Mouse (Mus musculus): ENCODE measurements at regions not wholly inside any gene's neighbourhood (a gene's known extent, or its start where the extent isn't known, plus 50 kb on each side); places are given as distances from the start of the nearest gene placed in this dataset.
A peak's percentile ranks its signal among the peaks of the same experiment; 100 is the strongest.
"Not testable (repeated sequence)": the region's sequence is repeated elsewhere in the genome, so short reads cannot be mapped to it uniquely, and the experiment has no call there.

DNA sequence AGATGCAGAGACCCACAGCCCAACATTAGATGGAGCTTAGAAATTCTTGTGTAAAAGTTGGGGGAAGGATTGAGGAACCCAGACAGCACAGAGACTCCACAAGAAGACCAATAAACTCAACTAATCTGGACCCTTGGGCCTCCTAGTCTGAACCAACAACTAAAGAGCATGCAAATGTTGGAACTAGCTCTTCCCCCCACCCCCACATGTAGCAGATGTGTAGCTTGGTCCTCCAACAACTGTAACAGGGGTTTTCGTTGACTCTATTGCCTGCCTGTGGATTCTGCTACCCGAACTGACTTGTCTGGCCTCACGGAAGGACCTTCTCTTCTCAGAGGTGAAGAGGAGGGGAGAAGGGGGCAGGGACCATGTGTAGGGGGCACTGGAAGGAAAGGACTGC, 365.2 kb downstream of the Edem1 start:
- TF ChIP-seq CTCF (IDR thresholded peaks at IDR 0.05; ENCODE audit: low read depth): no peak
- WGBS: 91% methylated on average over 3 of the region's 3 CpGs

DNA sequence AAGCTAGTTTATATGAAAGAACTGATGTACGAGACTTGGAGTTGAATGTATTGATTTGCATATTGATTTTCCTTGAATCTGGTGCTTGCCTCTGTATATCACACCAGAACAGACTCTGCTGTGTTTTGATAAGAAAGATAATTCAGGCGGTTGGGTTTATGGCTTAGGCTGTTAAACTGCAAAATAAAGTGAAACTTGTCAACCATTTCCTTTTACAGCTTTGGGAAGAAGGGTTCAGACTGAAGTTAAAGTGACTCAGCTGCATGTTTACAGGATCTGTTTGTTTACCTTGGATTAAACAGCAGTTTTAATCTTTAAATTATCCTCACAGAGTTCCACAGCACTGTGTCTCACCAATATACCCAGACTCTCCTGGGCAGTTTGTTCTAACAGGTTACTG, 381.3 kb downstream of the Edem1 start:
- no peak for TF ChIP-seq CTCF (IDR thresholded peaks at IDR 0.05; ENCODE audit: low read depth)
- WGBS: 77% methylated on average over 2 of the region's 2 CpGs
- no peaks in the 10 kb centered on the region for H3K27me3 ChIP-seq (ENCODE audit: insufficient read depth, low read length)
- H3K4me2 ChIP-seq (ENCODE audit: low read depth, low read length): no peak overlapping the region
- no peak overlapping the region for H3K4me3 ChIP-seq (ENCODE audit: low read length)
- ATAC-seq: no peak
- no peaks in the 10 kb centered on the region for H3K4me1 ChIP-seq (ENCODE audit: insufficient read depth, low read length)
- H3K9me3 ChIP-seq (ENCODE audit: low read length): no peaks in the 10 kb centered on the region
- H3K9ac ChIP-seq (replicated peaks; ENCODE audit: low read length): no peak overlapping the region
- no peak for DNase-seq (ENCODE audit: low spot score)
- H3K36me3 ChIP-seq (ENCODE audit: insufficient read depth, low read length): no peaks in the 10 kb centered on the region
- no peak overlapping the region for H3K27ac ChIP-seq

More for the DNA sequence above, 365.2 kb downstream of the Edem1 start:
- ATAC-seq: no peak
- DNase-seq (ENCODE audit: low spot score): no peak
- no peak overlapping the region for H3K27ac ChIP-seq
- no peaks in the 10 kb centered on the region for H3K27me3 ChIP-seq (ENCODE audit: insufficient read depth, low read length)
- no peaks in the 10 kb centered on the region for H3K36me3 ChIP-seq (ENCODE audit: insufficient read depth, low read length)
- no peak overlapping the region for H3K4me3 ChIP-seq (ENCODE audit: low read length)
- H3K4me1 ChIP-seq (ENCODE audit: insufficient read depth, low read length): no peaks in the 10 kb centered on the region
- H3K9me3 ChIP-seq (ENCODE audit: low read length): no peaks in the 10 kb centered on the region
- no peak overlapping the region for H3K9ac ChIP-seq (replicated peaks; ENCODE audit: low read length)
- no peak overlapping the region for H3K4me2 ChIP-seq (ENCODE audit: low read depth, low read length)

DNA sequence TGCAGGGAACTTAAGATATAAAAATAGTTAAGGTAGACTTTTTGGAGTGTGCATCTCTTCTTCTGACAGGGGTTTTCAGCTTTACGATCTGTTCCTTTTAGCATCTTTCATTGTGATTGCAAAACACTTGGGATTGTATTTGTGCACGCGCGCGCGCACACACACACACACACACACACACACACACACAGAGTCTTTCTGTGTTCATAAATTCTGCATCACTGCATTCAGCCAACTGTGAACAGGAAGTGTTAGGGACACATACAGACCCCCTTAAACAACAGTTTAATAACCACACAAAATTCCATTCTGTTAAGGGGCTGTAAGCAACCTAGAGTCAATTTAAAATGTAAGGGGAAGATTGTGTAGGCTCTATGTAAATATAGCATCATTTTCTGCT, 401.9 kb downstream of the Edem1 start:
- Histone ChIP-seq H3K4me2 (ENCODE audit: low read depth, low read length) (no peak overlapping the region), H3K36me3 (ENCODE audit: insufficient read depth, low read length) (no peaks in the 10 kb centered on the region), H3K9me3 (ENCODE audit: low read length) (no peaks in the 10 kb centered on the region), H3K4me1 (ENCODE audit: insufficient read depth, low read length) (no peaks in the 10 kb centered on the region), H3K27me3 (ENCODE audit: insufficient read depth, low read length) (no peaks in the 10 kb centered on the region), H3K27ac (no peak overlapping the region), H3K9ac (replicated peaks; ENCODE audit: low read length) (no peak overlapping the region), H3K4me3 (ENCODE audit: low read length) (no peak overlapping the region)
- WGBS: 85% methylated on average over 6 of the region's 6 CpGs
- TF ChIP-seq CTCF (IDR thresholded peaks at IDR 0.05; ENCODE audit: low read depth): no peak
- no peak for DNase-seq (ENCODE audit: low spot score)
- no peak for ATAC-seq

DNA sequence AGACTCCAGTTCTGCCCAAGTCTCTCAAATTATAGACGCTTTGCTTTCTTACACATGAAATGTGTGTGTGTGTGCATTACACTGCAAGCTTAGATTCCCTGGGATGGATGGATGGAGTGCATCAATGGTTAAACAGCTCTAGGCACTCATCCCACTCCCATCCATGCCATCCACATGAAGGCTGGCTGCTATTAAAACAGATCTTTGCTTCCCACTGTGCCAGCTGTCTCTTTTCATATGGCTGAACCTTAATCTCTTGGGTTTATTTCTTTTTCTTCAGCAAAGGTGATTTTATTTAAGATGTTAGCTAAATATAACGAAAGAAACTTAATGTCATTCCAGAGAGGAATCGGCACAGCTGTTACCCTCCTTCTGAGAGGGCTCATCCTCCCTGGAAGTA, 405.0 kb downstream of the Edem1 start:
- no peaks in the 10 kb centered on the region for H3K4me1 ChIP-seq (ENCODE audit: insufficient read depth, low read length)
- ATAC-seq (peak; percentile 64; the same call in 1 of the 2 replicates), DNase-seq (ENCODE audit: low spot score) (peak; percentile 52)
- H3K27me3 ChIP-seq (ENCODE audit: insufficient read depth, low read length): no peaks in the 10 kb centered on the region
- H3K9me3 ChIP-seq (ENCODE audit: low read length): no peaks in the 10 kb centered on the region
- H3K4me3 ChIP-seq (ENCODE audit: low read length): no peak overlapping the region
- TF ChIP-seq CTCF (IDR thresholded peaks at IDR 0.05; ENCODE audit: low read depth): no peak
- no peak overlapping the region for H3K4me2 ChIP-seq (ENCODE audit: low read depth, low read length)
- no peak overlapping the region for H3K27ac ChIP-seq
- H3K36me3 ChIP-seq (ENCODE audit: insufficient read depth, low read length): no peaks in the 10 kb centered on the region
- H3K9ac ChIP-seq (replicated peaks; ENCODE audit: low read length): no peak overlapping the region
- 47% methylated on average over 3 of the region's 3 CpGs for WGBS

DNA sequence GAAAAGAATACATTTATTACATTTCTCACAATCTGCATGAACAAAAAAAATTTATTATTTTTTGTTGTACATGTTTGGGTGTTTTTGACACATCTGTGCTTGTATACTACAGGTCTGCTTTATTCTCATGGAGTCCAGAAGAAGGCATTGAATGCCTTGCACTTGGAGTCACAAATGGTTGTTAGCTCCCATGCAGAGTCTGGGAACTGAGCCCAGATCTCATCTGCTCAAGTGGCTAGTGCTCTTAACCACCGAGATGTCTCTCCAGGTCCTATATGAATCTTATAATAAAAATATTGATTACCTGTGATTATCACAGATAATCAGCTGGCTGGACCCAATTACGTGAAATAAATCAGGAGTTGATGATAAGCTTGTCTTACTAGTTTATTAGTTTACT, 417.2 kb downstream of the Edem1 start:
- TF ChIP-seq CTCF (IDR thresholded peaks at IDR 0.05; ENCODE audit: low read depth): no peak
- DNase-seq (ENCODE audit: low spot score): peak; percentile 66
- ATAC-seq: no peak
- 52% methylated on average over 2 of the region's 2 CpGs for WGBS
- H3K4me3 ChIP-seq (ENCODE audit: low read length): no peak overlapping the region
- no peak overlapping the region for H3K27ac ChIP-seq
- H3K4me1 ChIP-seq (ENCODE audit: insufficient read depth, low read length): no peaks in the 10 kb centered on the region
- no peaks in the 10 kb centered on the region for H3K36me3 ChIP-seq (ENCODE audit: insufficient read depth, low read length)
- no peaks in the 10 kb centered on the region for H3K9me3 ChIP-seq (ENCODE audit: low read length)
- H3K9ac ChIP-seq (replicated peaks; ENCODE audit: low read length): no peak overlapping the region
- H3K4me2 ChIP-seq (ENCODE audit: low read depth, low read length): no peak overlapping the region
- H3K27me3 ChIP-seq (ENCODE audit: insufficient read depth, low read length): no peaks in the 10 kb centered on the region

DNA sequence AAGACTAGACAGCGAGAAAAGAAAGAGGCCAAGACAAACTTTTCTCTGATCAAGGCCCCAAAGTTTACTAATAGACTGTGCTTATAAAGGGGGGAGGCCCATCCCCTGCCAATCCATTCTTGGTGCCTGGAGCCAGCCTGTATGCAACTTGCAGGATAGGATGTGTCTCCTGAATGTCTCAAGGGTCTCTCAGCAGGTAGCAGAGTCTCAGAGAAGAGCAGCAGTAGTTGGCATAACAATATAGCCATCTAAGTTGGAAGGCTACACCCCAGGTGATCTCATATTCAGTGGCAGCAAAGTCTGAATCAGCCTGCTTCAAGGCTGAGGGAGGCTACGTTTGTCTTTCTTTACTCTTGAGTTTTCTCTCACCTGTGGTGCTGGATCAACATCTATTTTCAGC, 418.1 kb downstream of the Edem1 start:
- DNase-seq (ENCODE audit: low spot score); H3K36me3 ChIP-seq (ENCODE audit: insufficient read depth, low read length); H3K27ac ChIP-seq; H3K4me1 ChIP-seq (ENCODE audit: insufficient read depth, low read length); H3K27me3 ChIP-seq (ENCODE audit: insufficient read depth, low read length); ATAC-seq; H3K4me3 ChIP-seq (ENCODE audit: low read length); H3K4me2 ChIP-seq (ENCODE audit: low read depth, low read length); H3K9ac ChIP-seq (replicated peaks; ENCODE audit: low read length); H3K9me3 ChIP-seq (ENCODE audit: low read length): not testable (repeated sequence)
- WGBS: 27% methylated on average over 2 of the region's 2 CpGs
